Mouse (Mus musculus): ENCODE results near the gene Cyp2t4. TPM values are rescaled to one million over a fixed set of nuclear protein-coding genes. Genes with fewer than 3 reads are reported as not detected.
A peak's percentile ranks its signal among the peaks of the same experiment; 100 is the strongest.

The Cyp2t4 gene
- total RNA-seq, 2 experiments from 2014 or later = not detected

- ATAC-seq (replicated peaks; ENCODE audit: low FRiP score, low TSS enrichment, poor library complexity, severe bottlenecking) = no peak
These were observed 5.7 kb downstream of the Cyp2t4 start for GRCm38 (mm10) chr7:27159256-27159655.

GRCm38 (mm10) chr7:27159882-27160281, 6.4 kb downstream of the Cyp2t4 start:
- ATAC-seq (replicated peaks; ENCODE audit: low FRiP score, low TSS enrichment, poor library complexity, severe bottlenecking) = peak; percentile 83

GRCm38 (mm10) chr7:27160921-27161320, 7.4 kb downstream of the Cyp2t4 start:
- no peak for ATAC-seq (replicated peaks; ENCODE audit: low FRiP score, low TSS enrichment, poor library complexity, severe bottlenecking)

GRCm38 (mm10) chr7:27161744-27162143, 8.2 kb downstream of the Cyp2t4 start:
- ATAC-seq (replicated peaks; ENCODE audit: low FRiP score, low TSS enrichment, poor library complexity, severe bottlenecking) = no peak

GRCm38 (mm10) chr7:27162780-27163449, 9.4 kb downstream of the Cyp2t4 start:
- ATAC-seq (replicated peaks; ENCODE audit: low FRiP score, low TSS enrichment, poor library complexity, severe bottlenecking) = no peak

GRCm38 (mm10) chr7:27163450-27163805, 9.9 kb downstream of the Cyp2t4 start:
- ATAC-seq (replicated peaks; ENCODE audit: low FRiP score, low TSS enrichment, poor library complexity, severe bottlenecking) = no peak

GRCm38 (mm10) chr7:27164112-27164947, 10.8 kb downstream of the Cyp2t4 start:
- no peak for ATAC-seq (replicated peaks; ENCODE audit: low FRiP score, low TSS enrichment, poor library complexity, severe bottlenecking)

GRCm38 (mm10) chr7:27165007-27165655, 11.6 kb downstream of the Cyp2t4 start:
- no peak for ATAC-seq (replicated peaks; ENCODE audit: low FRiP score, low TSS enrichment, poor library complexity, severe bottlenecking)

GRCm38 (mm10) chr7:27165696-27166095, 12.2 kb downstream of the Cyp2t4 start:
- no peak for ATAC-seq (replicated peaks; ENCODE audit: low FRiP score, low TSS enrichment, poor library complexity, severe bottlenecking)

GRCm38 (mm10) chr7:27166229-27166613, 12.7 kb downstream of the Cyp2t4 start:
- peak; percentile 49 for ATAC-seq (replicated peaks; ENCODE audit: low FRiP score, low TSS enrichment, poor library complexity, severe bottlenecking)

GRCm38 (mm10) chr7:27166614-27167474, 13.3 kb downstream of the Cyp2t4 start, which contains the start of gene Egln2:
Egln2 (minus strand) TSS chr7:27166802.
- ATAC-seq (replicated peaks; ENCODE audit: low FRiP score, low TSS enrichment, poor library complexity, severe bottlenecking) = peak; percentile 75

- ATAC-seq (replicated peaks; ENCODE audit: low FRiP score, low TSS enrichment, poor library complexity, severe bottlenecking) = no peak
These were observed 14.1 kb downstream of the Cyp2t4 start for GRCm38 (mm10) chr7:27167475-27168094.

- no peak for ATAC-seq (replicated peaks; ENCODE audit: low FRiP score, low TSS enrichment, poor library complexity, severe bottlenecking)
These were observed 14.9 kb downstream of the Cyp2t4 start for GRCm38 (mm10) chr7:27168371-27168770.

GRCm38 (mm10) chr7:27170981-27171380, 17.5 kb downstream of the Cyp2t4 start:
- no peak for ATAC-seq (replicated peaks; ENCODE audit: low FRiP score, low TSS enrichment, poor library complexity, severe bottlenecking)

- no peak for ATAC-seq (replicated peaks; ENCODE audit: low FRiP score, low TSS enrichment, poor library complexity, severe bottlenecking)
These were observed 21.0 kb downstream of the Cyp2t4 start for GRCm38 (mm10) chr7:27174496-27174895.

- no peak for ATAC-seq (replicated peaks; ENCODE audit: low FRiP score, low TSS enrichment, poor library complexity, severe bottlenecking)
These were observed 21.4 kb downstream of the Cyp2t4 start for GRCm38 (mm10) chr7:27174896-27175295.

- ATAC-seq (replicated peaks; ENCODE audit: low FRiP score, low TSS enrichment, poor library complexity, severe bottlenecking) = no peak
These were observed 24.4 kb downstream of the Cyp2t4 start for GRCm38 (mm10) chr7:27177942-27178323.

GRCm38 (mm10) chr7:27178324-27179216, 25.1 kb downstream of the Cyp2t4 start, which contains the start of gene Rab4b:
Rab4b (minus strand) TSS chr7:27178896.
- peak; percentile 96 for ATAC-seq (replicated peaks; ENCODE audit: low FRiP score, low TSS enrichment, poor library complexity, severe bottlenecking)
